Mouse (Mus musculus) CH12.LX (cell line): ENCODE data around the gene Tbx20.

ENCODE experiments used
- CTCF ChIP-seq, 2 experiments: IDR thresholded peaks in 1 of 2; conservative IDR thresholded peaks in 1 of 2; 2 replicates each; pipeline ENCODE4 v1.5.1; 2011 to 2012; ENCODE audit warnings: low read depth in 2 of 2, low read length in 2 of 2, improper control_type of control experiment in 1 of 2, inconsistent platforms in 1 of 2, mild to moderate bottlenecking in 1 of 2, moderate library complexity in 1 of 2
- E2F4 ChIP-seq: IDR thresholded peaks from 2 replicates; pipeline ENCODE4 v1.6.1; 2011; ENCODE audit warnings: low read depth, low read length, improper control_type of control experiment; ENCODE audit not compliant: insufficient replicate concordance
- EP300 ChIP-seq: IDR thresholded peaks from 2 replicates; pipeline ENCODE4 v1.6.1; 2011; ENCODE audit warnings: low read length, improper control_type of control experiment
- PAX5 ChIP-seq: IDR thresholded peaks from 2 replicates; pipeline ENCODE4 v1.6.1; 2012; ENCODE audit warnings: low read length, inconsistent platforms, mixed read lengths
- POLR2A ChIP-seq: IDR thresholded peaks from 2 replicates; pipeline ENCODE4 v1.6.1; 2011; ENCODE audit warnings: low read depth, mild to moderate bottlenecking, improper control_type of control experiment, low read length
- TBP ChIP-seq: conservative IDR thresholded peaks from 2 replicates; pipeline ENCODE4 v1.6.1; 2011; ENCODE audit warnings: low read depth, low read length, improper control_type of control experiment
- ZMIZ1 ChIP-seq: IDR thresholded peaks from 2 replicates; pipeline ENCODE4 v1.6.1; 2012; ENCODE audit warnings: low read depth, mild to moderate bottlenecking, inconsistent platforms, low read length, improper control_type of control experiment

- no peak for TF ChIP-seq EP300
- no peak for TF ChIP-seq POLR2A
- no peak for TF ChIP-seq TBP
- no peak for TF ChIP-seq PAX5
- no peak for TF ChIP-seq ZMIZ1
- TF ChIP-seq E2F4, result no peak
- no peak for TF ChIP-seq CTCF (conservative IDR thresholded peaks at IDR 0.05 in 1 of 2, IDR thresholded peaks at IDR 0.05 in 1 of 2; ENCODE audit: low read depth in 2 of 2, low read length in 2 of 2)
These were observed 18.0 kb upstream of the Tbx20 start for GRCm38 (mm10) chr9:24792110-24792509.
